Mouse (Mus musculus) embryonic facial prominence, embryonic 14.5 days (tissue): ENCODE results near the gene Gm8978. TPM values are rescaled to one million over a fixed set of nuclear protein-coding genes. Genes with fewer than 3 reads are reported as not detected.
"Not testable (repeated sequence)": the region's sequence is repeated elsewhere in the genome, so short reads cannot be mapped to it uniquely, and the experiment has no call there.

ENCODE experiments used
- ATAC-seq: fragments of 200-750 bp; cut with Nextera tagmentation; 2 replicates; pipeline ENCODE4 v1.8.0; 2017; ENCODE audit warnings: low read depth, moderate number of reproducible peaks, moderate TSS enrichment
- DNase-seq: peaks from one replicate; pipeline ENCODE4 v3.0.0-alpha.2; 2015; ENCODE audit warnings: low spot score
- H3K27ac ChIP-seq: fragments of 300-500 bp; sonication (generic); replicated peaks from 2 replicates; pipeline ENCODE4 v1.5.1; 2014; ENCODE audit warnings: low read depth, mild to moderate bottlenecking, low read length, moderate library complexity
- H3K27me3 ChIP-seq: fragments of 300-500 bp; sonication (generic); replicated peaks from 2 replicates; pipeline ENCODE4 v1.6.1; 2014; ENCODE audit warnings: low read length; ENCODE audit not compliant: control insufficient read depth, insufficient read depth
- H3K36me3 ChIP-seq: fragments of 300-500 bp; sonication (generic); 2 replicates; pipeline ENCODE4 v1.6.1; 2014; ENCODE audit warnings: low read length, mixed read lengths; ENCODE audit not compliant: control insufficient read depth, insufficient read depth
- H3K4me1 ChIP-seq: fragments of 300-500 bp; sonication (generic); 2 replicates; pipeline ENCODE4 v1.6.1; 2014; ENCODE audit warnings: antibody characterized with exemption, low read length; ENCODE audit not compliant: control insufficient read depth, insufficient read depth
- H3K4me2 ChIP-seq: fragments of 300-500 bp; sonication (generic); 2 replicates; pipeline ENCODE4 v1.6.1; 2014; ENCODE audit warnings: low read depth, mild to moderate bottlenecking, low read length, moderate library complexity, mixed read lengths
- H3K4me3 ChIP-seq: fragments of 300-500 bp; sonication (generic); 2 replicates; pipeline ENCODE4 v1.5.1; 2014; ENCODE audit warnings: low read depth, mild to moderate bottlenecking, low read length
- H3K9ac ChIP-seq: fragments of 300-500 bp; sonication (generic); 2 replicates; pipeline ENCODE4 v1.6.1; 2014; ENCODE audit warnings: low read depth, mild to moderate bottlenecking, low read length, moderate library complexity, mixed read lengths
- H3K9me3 ChIP-seq: fragments of 300-500 bp; sonication (generic); 2 replicates; pipeline ENCODE4 v1.6.1; 2016; ENCODE audit warnings: low read length; ENCODE audit not compliant: control insufficient read depth
- WGBS: fragments of 180-500 bp; shearing (Covaris S2); extraction: QIAGEN DNeasy Blood & Tissue Kit; methylation state at CpG from one replicate; pipeline ENCODE4 v1.1.7; 2014; 5-methylcytosine and 5-hydroxymethylcytosine counted together
- microRNA-seq: library from miRNA; unstranded; fragments of <30 nt; microRNA quantifications from one replicate; pipeline ENCODE4, GENCODE M21; 2016; ENCODE audit warnings: borderline number of aligned reads
- polyA plus RNA-seq: library from polyadenylated mRNA; unstranded; fragments of >200 nt; fragmentation: Nextera tagmentation; extraction: Ambion mirVana; gene quantifications from 2 replicates; pipeline ENCODE4 v1.2.1, GENCODE M21; 2014

The Gm8978 gene
- polyA plus RNA-seq = not detected in 2 replicates

GRCm38 (mm10) chr19:33625152-33625551 lies at the start of gene Gm8978:
TSS of gene Gm8978 (minus strand) at chr19:33625252.
- H3K4me1 ChIP-seq, DNase-seq, H3K9ac ChIP-seq, H3K4me2 ChIP-seq, H3K36me3 ChIP-seq, H3K9me3 ChIP-seq, H3K27ac ChIP-seq, H3K4me3 ChIP-seq, ATAC-seq, H3K27me3 ChIP-seq: not testable (repeated sequence)

DNA sequence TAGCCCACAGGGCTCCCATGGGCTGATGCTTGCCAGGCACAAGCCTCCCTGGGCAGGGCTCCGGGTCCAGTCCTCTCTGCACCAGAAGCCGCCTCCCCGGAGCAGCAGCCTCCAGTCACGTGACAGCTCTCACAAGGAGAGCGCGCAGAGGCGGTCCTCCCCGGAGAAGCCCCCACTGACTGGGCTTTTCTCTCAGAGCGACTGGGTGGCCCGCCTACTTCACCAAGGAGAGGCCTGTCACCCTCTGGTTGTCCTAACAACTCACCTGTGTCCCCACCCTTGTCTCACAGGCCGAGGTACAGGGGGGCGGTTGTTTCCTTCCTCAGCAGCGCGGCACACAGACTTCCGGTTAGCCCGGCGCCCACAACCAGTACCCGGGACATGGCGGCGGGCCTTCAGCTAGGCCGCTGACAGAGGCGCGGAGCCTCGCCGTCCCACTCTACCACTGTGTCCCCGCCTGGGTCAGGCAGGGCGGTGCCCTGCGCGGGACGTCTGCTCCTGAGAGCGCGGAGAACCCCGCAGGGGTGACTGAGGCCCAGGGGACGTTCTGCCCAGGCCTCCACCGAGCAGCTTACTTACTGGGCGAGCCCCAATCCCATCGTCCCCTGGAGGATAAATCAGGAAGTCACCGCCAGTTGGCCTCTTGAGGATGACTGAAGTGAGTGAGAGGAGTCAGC lies 35.3 kb downstream of the Gm8978 start:
- peak; percentile 86 for DNase-seq
- H3K27ac ChIP-seq, H3K9me3 ChIP-seq, H3K27me3 ChIP-seq, H3K4me1 ChIP-seq, H3K36me3 ChIP-seq: not testable (repeated sequence)
- peak overlapping the region; percentile 61 for H3K9ac ChIP-seq
- H3K4me2 ChIP-seq = peak overlapping the region; percentile 50
- WGBS = 0% methylated on average over 9 of the region's 38 CpGs
- peak; percentile 99 for ATAC-seq
- H3K4me3 ChIP-seq = peak overlapping the region; percentile 40

DNA sequence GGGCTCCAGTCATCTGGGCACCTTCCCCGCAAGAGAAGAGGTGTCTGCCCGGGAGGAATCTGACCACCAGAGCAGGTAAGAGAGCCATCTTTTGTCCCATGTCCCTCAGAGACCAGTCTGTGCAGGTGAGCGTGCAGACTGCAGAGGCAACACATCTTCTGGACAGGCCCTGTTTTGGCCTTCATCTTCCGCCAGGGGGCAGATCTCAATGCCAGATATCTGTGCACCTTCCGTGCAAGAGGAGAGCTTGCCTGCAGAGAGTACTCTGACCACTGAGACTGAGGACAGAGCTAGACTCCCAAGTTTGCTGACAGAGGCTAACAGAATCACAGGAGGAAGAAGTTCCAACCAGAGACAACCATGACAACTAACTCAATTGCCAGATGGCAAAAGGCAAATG lies 56.5 kb downstream of the Gm8978 start:
- H3K4me1 ChIP-seq, H3K9ac ChIP-seq, H3K9me3 ChIP-seq, H3K27ac ChIP-seq, ATAC-seq, H3K4me3 ChIP-seq, DNase-seq, H3K4me2 ChIP-seq, H3K36me3 ChIP-seq, H3K27me3 ChIP-seq: not testable (repeated sequence)
- 74% methylated on average over 4 of the region's 5 CpGs for WGBS

Small RNA genes lying within 50 kb of the gene (microRNA-seq; reads per million reads assigned to microRNA genes)
- gene Gm27440 = not detected

Other genes starting within 250 kb of the Gm8978 start
- gene Rnls, start 233.0 kb downstream of the Gm8978 start, polyA plus RNA-seq = 6.3 and 7.4 TPM in 2 replicates
- gene Lipo4, start 107.5 kb downstream of the Gm8978 start, polyA plus RNA-seq = not detected in 2 replicates
- 0.35 and 0.64 TPM in 2 replicates for gene Lipo2, start 126.1 kb upstream of the Gm8978 start, polyA plus RNA-seq
- gene Lipo3, start 136.7 kb upstream of the Gm8978 start, polyA plus RNA-seq = 12.9 and 13.2 TPM in 2 replicates
- not detected in 2 replicates for gene Lipo1, start 162.2 kb upstream of the Gm8978 start, polyA plus RNA-seq